Mouse (Mus musculus) hindbrain, postnatal 0 days (tissue): ENCODE measurements at regions not wholly inside any gene's neighbourhood (a gene's known extent, or its start where the extent isn't known, plus 50 kb on each side); places are given as distances from the start of the nearest gene placed in this dataset.

Source experiments
- ATAC-seq: fragments of 200-750 bp; cut with Nextera tagmentation; 2 replicates; pipeline ENCODE4 v1.8.0; 2017; ENCODE audit warnings: mild to moderate bottlenecking, moderate TSS enrichment, moderate library complexity
- DNase-seq: peaks from one replicate; pipeline ENCODE4 v3.0.0-alpha.2; 2015; ENCODE audit warnings: low spot score
- H3K27ac ChIP-seq: fragments of 300-500 bp; sonication (generic); 2 replicates; pipeline ENCODE4 v1.5.1; 2014; ENCODE audit warnings: mild to moderate bottlenecking
- H3K27me3 ChIP-seq: fragments of 300-500 bp; sonication (generic); 2 replicates; pipeline ENCODE4 v1.6.1; 2014; ENCODE audit warnings: low read length, mixed read lengths; ENCODE audit not compliant: insufficient read depth
- H3K36me3 ChIP-seq: fragments of 300-500 bp; sonication (generic); 2 replicates; pipeline ENCODE4 v1.6.1; 2014; ENCODE audit warnings: low read length, mixed read lengths; ENCODE audit not compliant: insufficient read depth
- H3K4me1 ChIP-seq: fragments of 300-500 bp; sonication (generic); 2 replicates; pipeline ENCODE4 v1.6.1; 2014; ENCODE audit warnings: antibody characterized with exemption, low read length, mixed read lengths; ENCODE audit not compliant: insufficient read depth
- H3K4me2 ChIP-seq: fragments of 300-500 bp; sonication (generic); 2 replicates; pipeline ENCODE4 v1.6.1; 2014; ENCODE audit warnings: low read depth, mild to moderate bottlenecking, low read length, moderate library complexity, mixed read lengths
- H3K4me3 ChIP-seq: fragments of 300-500 bp; sonication (generic); 2 replicates; pipeline ENCODE4 v1.5.1; 2014; ENCODE audit warnings: low read length
- H3K9ac ChIP-seq: fragments of 300-500 bp; sonication (generic); replicated peaks from 2 replicates; pipeline ENCODE4 v1.6.1; 2014; ENCODE audit warnings: mild to moderate bottlenecking, low read length, moderate library complexity, mixed read lengths
- H3K9me3 ChIP-seq: fragments of 300-500 bp; sonication (generic); 2 replicates; pipeline ENCODE4 v1.6.1; 2016; ENCODE audit warnings: low read length, mixed read lengths
- CTCF ChIP-seq: IDR thresholded peaks from 2 replicates; pipeline ENCODE4 v1.5.1; 2016; ENCODE audit warnings: antibody characterized with exemption, control low read depth, low read depth
- WGBS: fragments of 180-500 bp; shearing (Covaris S2); extraction: QIAGEN DNeasy Blood & Tissue Kit; methylation state at CpG from one replicate; pipeline ENCODE4 v1.1.7; 2014; 5-methylcytosine and 5-hydroxymethylcytosine counted together

- H3K27me3 ChIP-seq: no peaks in the 10 kb centered on the region
- H3K9me3 ChIP-seq: no peaks in the 10 kb centered on the region
- no peak overlapping the region for H3K4me3 ChIP-seq
- H3K4me1 ChIP-seq: no peaks in the 10 kb centered on the region
- no peak overlapping the region for H3K9ac ChIP-seq
- no peak overlapping the region for H3K27ac ChIP-seq
- no peak overlapping the region for H3K4me2 ChIP-seq
- peak; percentile 7 for DNase-seq
- H3K36me3 ChIP-seq: no peaks in the 10 kb centered on the region
- TF ChIP-seq CTCF: no peak
- ATAC-seq: no peak
- 72% methylated on average over 5 of the region's 5 CpGs for WGBS
Observed at GRCm38 (mm10) chr6:28184781-28185180, 49.8 kb upstream of the Grm8 start.
